Mouse (Mus musculus): ENCODE data around the gene Fgfr2. TPM values are rescaled to one million over a fixed set of nuclear protein-coding genes. Genes with fewer than 3 reads are reported as not detected.

Gene Fgfr2
- polyA plus RNA-seq, 1 experiment, result 14.7 TPM

- 71% methylated on average over 9 of the region's 9 CpGs for WGBS
- no peaks in the 10 kb centered on the region for H3K27me3 ChIP-seq (ENCODE audit: control insufficient read depth, insufficient read depth, low read length)
- H3K4me1 ChIP-seq (ENCODE audit: control insufficient read depth, insufficient read depth, insufficient read length, low read length), result peaks cover 4% of the 10 kb centered on the region; the same call in 1 of the 2 replicates
- H3K27ac ChIP-seq (ENCODE audit: insufficient read depth, low read depth, low read length), result no peak overlapping the region
- H3K36me3 ChIP-seq (ENCODE audit: control insufficient read depth, insufficient read depth, low read length), result no peaks in the 10 kb centered on the region
- H3K4me3 ChIP-seq (ENCODE audit: low read depth, low read length), result no peak overlapping the region
- TF ChIP-seq POLR2A (IDR thresholded peaks at IDR 0.05; ENCODE audit: low read depth, low read length) (no peak), CTCF (IDR thresholded peaks at IDR 0.05; ENCODE audit: extremely low read depth, insufficient read length, insufficient replicate concordance, low read depth, low read length) (no peak)
Observed at GRCm38 (mm10) chr7:133094711-133095495, 28.2 kb downstream of the Fgfr2 start.

- Histone ChIP-seq H3K27me3 (ENCODE audit: control insufficient read depth, insufficient read depth, low read length) (no peaks in the 10 kb centered on the region), H3K36me3 (ENCODE audit: control insufficient read depth, insufficient read depth, low read length) (no peaks in the 10 kb centered on the region), H3K27ac (ENCODE audit: insufficient read depth, low read depth, low read length) (no peak overlapping the region), H3K4me1 (ENCODE audit: control insufficient read depth, insufficient read depth, insufficient read length, low read length) (peaks cover 7% of the 10 kb centered on the region; the same call in 1 of the 2 replicates), H3K4me3 (ENCODE audit: low read depth, low read length) (no peak overlapping the region)
- WGBS, result 83% methylated on average over 3 of the region's 3 CpGs
- TF ChIP-seq CTCF (IDR thresholded peaks at IDR 0.05; ENCODE audit: extremely low read depth, insufficient read length, insufficient replicate concordance, low read depth, low read length), result no peak
- no peak for TF ChIP-seq POLR2A (IDR thresholded peaks at IDR 0.05; ENCODE audit: low read depth, low read length)
Observed at GRCm38 (mm10) chr7:133094161-133094560, 29.0 kb downstream of the Fgfr2 start.

GRCm38 (mm10) chr7:133093731-133094130 is 29.4 kb downstream of the Fgfr2 start:
- no peak overlapping the region for H3K4me3 ChIP-seq (ENCODE audit: low read depth, low read length)
- no peaks in the 10 kb centered on the region for H3K36me3 ChIP-seq (ENCODE audit: control insufficient read depth, insufficient read depth, low read length)
- WGBS, result 89% methylated on average over 5 of the region's 5 CpGs

GRCm38 (mm10) chr7:133090641-133091040 is 32.5 kb downstream of the Fgfr2 start:
- Histone ChIP-seq H3K27ac (ENCODE audit: insufficient read depth, low read depth, low read length) (no peak overlapping the region), H3K36me3 (ENCODE audit: control insufficient read depth, insufficient read depth, low read length) (no peaks in the 10 kb centered on the region), H3K4me1 (ENCODE audit: control insufficient read depth, insufficient read depth, insufficient read length, low read length) (peaks cover 8% of the 10 kb centered on the region), H3K27me3 (ENCODE audit: control insufficient read depth, insufficient read depth, low read length) (no peaks in the 10 kb centered on the region), H3K4me3 (ENCODE audit: low read depth, low read length) (no peak overlapping the region)
- no peak for TF ChIP-seq POLR2A (IDR thresholded peaks at IDR 0.05; ENCODE audit: low read depth, low read length)
- no peak for TF ChIP-seq CTCF (IDR thresholded peaks at IDR 0.05; ENCODE audit: extremely low read depth, insufficient read length, insufficient replicate concordance, low read depth, low read length)
- WGBS, result 44% methylated on average over 4 of the region's 4 CpGs

More at GRCm38 (mm10) chr7:133093731-133094130, 29.4 kb downstream of the Fgfr2 start:
- H3K27ac ChIP-seq (ENCODE audit: insufficient read depth, low read depth, low read length), result no peak overlapping the region
- peaks cover 7% of the 10 kb centered on the region; the same call in 1 of the 2 replicates for H3K4me1 ChIP-seq (ENCODE audit: control insufficient read depth, insufficient read depth, insufficient read length, low read length)
- H3K27me3 ChIP-seq (ENCODE audit: control insufficient read depth, insufficient read depth, low read length), result no peaks in the 10 kb centered on the region
- no peak for TF ChIP-seq POLR2A (IDR thresholded peaks at IDR 0.05; ENCODE audit: low read depth, low read length)
- TF ChIP-seq CTCF (IDR thresholded peaks at IDR 0.05; ENCODE audit: extremely low read depth, insufficient read length, insufficient replicate concordance, low read depth, low read length), result no peak

- Histone ChIP-seq H3K27me3 (ENCODE audit: control insufficient read depth, insufficient read depth, low read length) (no peaks in the 10 kb centered on the region), H3K4me1 (ENCODE audit: control insufficient read depth, insufficient read depth, insufficient read length, low read length) (peaks cover 8% of the 10 kb centered on the region), H3K36me3 (ENCODE audit: control insufficient read depth, insufficient read depth, low read length) (no peaks in the 10 kb centered on the region), H3K4me3 (ENCODE audit: low read depth, low read length) (no peak overlapping the region), H3K27ac (ENCODE audit: insufficient read depth, low read depth, low read length) (no peak overlapping the region)
- WGBS, result 78% methylated on average over 11 of the region's 11 CpGs
- no peak for TF ChIP-seq CTCF (IDR thresholded peaks at IDR 0.05; ENCODE audit: extremely low read depth, insufficient read length, insufficient replicate concordance, low read depth, low read length)
- TF ChIP-seq POLR2A (IDR thresholded peaks at IDR 0.05; ENCODE audit: low read depth, low read length), result no peak
Observed at GRCm38 (mm10) chr7:133089621-133090260, 33.4 kb downstream of the Fgfr2 start.

GRCm38 (mm10) chr7:133088830-133089261 is 34.3 kb downstream of the Fgfr2 start:
- Histone ChIP-seq H3K4me3 (ENCODE audit: low read depth, low read length) (peak overlapping the region; percentile 20; the same call in 1 of the 2 replicates), H3K27ac (ENCODE audit: insufficient read depth, low read depth, low read length) (peak overlapping the region; percentile 47)

GRCm38 (mm10) chr7:133088411-133088810 is 34.7 kb downstream of the Fgfr2 start:
- no peak overlapping the region; the same call in 1 of the 2 replicates for H3K4me3 ChIP-seq (ENCODE audit: low read depth, low read length)
- whole genome bisulfite sequencing, result 5% methylated on average over 4 of the region's 4 CpGs
- TF ChIP-seq CTCF (IDR thresholded peaks at IDR 0.05; ENCODE audit: extremely low read depth, insufficient read length, insufficient replicate concordance, low read depth, low read length), result no peak
- H3K4me1 ChIP-seq (ENCODE audit: control insufficient read depth, insufficient read depth, insufficient read length, low read length), result peaks cover 8% of the 10 kb centered on the region
- H3K36me3 ChIP-seq (ENCODE audit: control insufficient read depth, insufficient read depth, low read length), result no peaks in the 10 kb centered on the region
- peak overlapping the region; percentile 47 for H3K27ac ChIP-seq (ENCODE audit: insufficient read depth, low read depth, low read length)
- no peaks in the 10 kb centered on the region for H3K27me3 ChIP-seq (ENCODE audit: control insufficient read depth, insufficient read depth, low read length)

More at GRCm38 (mm10) chr7:133088830-133089261, 34.3 kb downstream of the Fgfr2 start:
- 8% methylated on average over 11 of the region's 11 CpGs for WGBS
- Histone ChIP-seq H3K36me3 (ENCODE audit: control insufficient read depth, insufficient read depth, low read length) (no peaks in the 10 kb centered on the region), H3K27me3 (ENCODE audit: control insufficient read depth, insufficient read depth, low read length) (no peaks in the 10 kb centered on the region), H3K4me1 (ENCODE audit: control insufficient read depth, insufficient read depth, insufficient read length, low read length) (peaks cover 8% of the 10 kb centered on the region)
- TF ChIP-seq POLR2A (IDR thresholded peaks at IDR 0.05; ENCODE audit: low read depth, low read length), result no peak
- no peak for TF ChIP-seq CTCF (IDR thresholded peaks at IDR 0.05; ENCODE audit: extremely low read depth, insufficient read length, insufficient replicate concordance, low read depth, low read length)

Data from small intestine, adult 2 months (tissue).